Mouse (Mus musculus) heart, adult 9 months (tissue): ENCODE measurements around the gene Smagp.

ENCODE experiments used
- DNase-seq, 2 experiments: peaks; one replicate each; pipeline ENCODE4 v3.0.0; 2022; ENCODE audit warnings: low spot score in 2 of 2

Gene Smagp

DNA sequence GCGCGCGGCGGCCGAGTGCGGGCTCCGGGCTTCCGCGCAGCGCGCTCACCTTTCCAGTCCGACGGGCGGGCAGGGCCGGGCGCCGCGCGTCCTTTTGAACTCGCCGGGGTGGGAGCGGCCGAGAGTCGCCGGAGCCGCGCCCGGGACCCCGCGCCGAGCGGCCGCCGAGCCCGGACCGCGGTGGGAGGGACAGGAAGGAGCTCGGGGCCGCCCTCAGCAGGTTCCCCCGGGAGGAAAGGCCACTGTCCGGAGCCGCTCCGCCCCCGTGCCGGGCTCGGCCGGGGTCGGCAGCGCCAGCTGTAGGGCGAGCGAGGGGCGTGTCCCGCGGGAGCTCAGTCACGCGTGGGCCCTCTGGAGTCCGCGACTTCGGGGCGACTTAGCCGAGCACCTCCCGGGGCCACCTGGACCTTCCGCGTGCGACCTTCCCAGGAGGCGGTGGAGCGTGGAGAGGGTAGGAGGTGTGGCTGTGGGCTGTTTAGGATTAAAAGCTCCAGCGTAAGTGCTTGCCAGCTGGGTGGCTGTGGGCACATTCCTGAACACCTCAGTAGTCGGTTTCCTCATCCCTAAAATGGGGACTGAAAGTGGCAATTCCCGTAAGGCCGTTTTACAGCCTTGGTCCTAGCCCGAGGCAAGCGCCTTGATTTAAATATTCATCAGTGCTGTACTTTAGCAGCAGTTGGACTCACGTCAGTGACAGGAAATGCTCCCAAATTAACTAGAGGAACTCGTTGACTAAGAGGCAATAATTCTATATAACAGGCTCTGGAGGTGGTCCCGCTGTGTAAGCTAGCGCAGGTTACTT, at the start of gene Smagp:
TSS of gene Smagp (minus strand) at position 241 of the 802 bp plus-strand sequence.
- peak; percentile 62 to 73 for DNase-seq

DNA sequence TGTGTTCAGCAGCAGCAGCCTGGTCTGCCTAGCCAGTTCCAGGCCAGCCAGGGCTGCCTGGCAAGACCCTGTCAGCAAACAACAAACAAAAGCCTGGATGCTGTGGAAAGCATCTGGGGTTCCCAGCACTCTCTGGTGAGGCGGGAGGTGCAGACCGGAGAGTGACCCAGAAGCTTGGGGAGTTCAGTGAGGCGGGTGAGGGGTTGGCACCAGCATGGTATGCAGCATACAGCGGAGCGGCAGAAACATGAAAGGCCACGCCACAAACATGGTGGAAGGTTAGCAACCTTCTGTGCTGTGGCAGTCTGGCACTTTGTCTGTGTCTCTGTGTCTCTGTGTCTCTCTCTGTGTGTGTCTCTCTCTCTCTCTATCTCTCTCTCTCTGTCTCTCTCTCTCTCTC, 49.7 kb upstream of the Smagp start:
- DNase-seq, result no peak

DNA sequence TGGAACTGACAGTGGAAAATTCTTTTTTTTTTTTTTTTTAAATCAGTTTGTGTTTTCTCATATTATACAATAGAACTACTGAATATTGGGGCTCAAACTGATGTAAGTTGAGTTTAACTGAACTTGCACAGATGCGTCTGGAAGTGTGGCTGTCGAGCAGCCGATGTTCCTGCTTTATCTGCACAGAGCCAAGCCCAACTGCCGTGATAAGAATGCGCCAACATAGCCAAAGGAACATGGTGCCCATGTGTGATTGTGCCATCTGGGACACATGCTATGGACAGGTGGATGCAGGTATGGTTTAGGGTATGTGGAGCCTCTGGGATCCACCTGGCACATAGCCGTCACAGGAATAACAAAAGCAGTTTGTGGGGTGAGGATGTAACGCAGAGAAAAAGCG, 49.1 kb upstream of the Smagp start:
- DNase-seq, result no peak

DNA sequence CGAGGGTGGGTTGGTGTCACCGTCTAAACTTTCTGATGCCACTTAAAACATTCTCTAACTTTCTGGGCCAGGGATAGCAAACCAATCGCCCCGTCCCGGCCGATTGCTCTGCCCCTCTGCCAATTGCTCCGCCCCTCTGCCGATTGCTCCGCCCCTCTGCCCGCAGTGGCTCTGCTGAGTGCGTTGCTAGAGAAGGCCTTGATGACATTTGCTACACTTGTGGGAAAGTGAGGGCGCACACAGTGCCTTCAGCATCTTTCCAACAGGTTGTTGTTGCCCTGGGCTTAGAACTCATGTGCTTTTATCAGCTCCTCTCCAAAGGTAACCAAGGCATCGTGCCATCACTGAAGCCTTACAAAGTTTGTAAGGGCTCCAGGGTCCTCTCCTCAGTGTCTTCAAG, 48.5 kb upstream of the Smagp start:
- DNase-seq, result no peak

DNA sequence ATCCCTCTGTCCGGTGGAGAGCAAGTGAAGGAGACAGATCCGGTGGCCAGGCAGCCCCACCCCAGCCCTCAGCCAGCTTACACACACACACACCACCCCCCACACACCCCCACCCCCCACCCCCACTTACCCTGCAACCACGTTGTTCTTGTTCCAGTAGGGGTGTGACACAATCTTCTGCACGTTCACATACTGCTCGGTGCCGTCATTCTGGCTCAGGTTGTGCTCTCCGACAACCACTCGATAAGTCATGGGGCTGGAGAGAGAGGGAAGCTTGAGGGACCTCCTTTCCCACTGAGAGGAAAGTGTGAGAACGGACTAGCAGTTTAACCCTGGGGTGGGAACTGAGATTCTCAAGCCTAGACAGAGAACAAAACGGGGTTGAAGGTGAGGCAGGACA, 47.7 kb upstream of the Smagp start:
- no peak for DNase-seq

DNA sequence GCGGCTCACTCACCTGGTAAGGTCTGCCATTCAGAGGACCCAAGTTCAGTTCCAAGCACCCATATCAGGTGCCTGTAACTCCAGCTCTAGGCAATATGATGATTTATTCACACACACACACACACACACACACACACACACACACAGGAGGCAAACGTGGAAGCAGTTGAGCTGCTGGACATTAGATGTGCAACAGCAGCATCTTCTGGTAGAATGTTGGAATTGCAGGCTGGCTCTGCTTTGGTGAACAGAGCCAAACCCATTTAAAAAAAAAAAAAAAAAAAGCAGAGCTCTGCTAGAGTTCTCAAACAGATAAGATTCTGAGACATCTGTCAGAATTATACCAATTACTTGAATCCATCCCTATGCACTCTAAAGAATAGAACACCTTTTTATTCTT, 46.3 kb upstream of the Smagp start:
- peak; percentile 19 to 68 for DNase-seq

DNA sequence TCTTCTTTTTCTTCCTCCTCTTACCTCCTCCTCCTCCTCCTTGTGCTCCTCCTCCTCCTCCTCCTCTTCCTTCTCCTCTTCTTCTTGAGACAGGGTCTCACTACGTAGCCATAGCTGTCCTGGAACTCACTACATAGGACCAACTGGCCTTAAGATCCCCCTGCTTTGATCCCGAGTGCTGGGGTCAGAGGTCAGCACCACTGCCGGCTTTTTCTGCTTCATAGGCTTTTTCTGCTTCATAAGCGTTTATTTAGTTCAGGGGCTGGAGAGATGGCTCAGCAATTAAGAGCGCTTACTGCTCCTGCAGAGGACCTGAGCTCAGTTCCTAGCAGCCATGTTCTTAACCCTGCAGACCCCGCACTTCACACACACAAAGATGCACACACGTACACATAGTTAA, 45.0 kb upstream of the Smagp start:
- DNase-seq, result no peak

DNA sequence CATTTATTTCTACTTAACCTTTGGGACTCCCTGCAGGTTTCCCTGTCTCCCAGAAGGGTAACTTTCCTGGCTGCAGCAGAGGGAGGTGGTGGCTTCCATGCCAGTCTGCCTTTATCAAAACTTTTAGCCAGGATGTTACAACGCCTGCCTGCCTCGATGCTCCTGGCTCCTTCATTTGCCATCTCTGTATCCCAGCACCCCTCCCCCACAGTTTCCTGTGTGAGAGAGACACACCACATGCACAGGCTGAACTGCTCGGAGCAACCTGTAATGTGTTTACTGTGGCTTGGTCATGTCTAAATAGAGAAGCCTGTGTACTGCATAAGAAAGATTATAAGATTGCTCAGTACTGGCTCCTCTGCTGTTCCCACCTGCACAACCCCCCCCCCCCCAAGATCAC, 43.6 kb upstream of the Smagp start:
- DNase-seq, result no peak

DNA sequence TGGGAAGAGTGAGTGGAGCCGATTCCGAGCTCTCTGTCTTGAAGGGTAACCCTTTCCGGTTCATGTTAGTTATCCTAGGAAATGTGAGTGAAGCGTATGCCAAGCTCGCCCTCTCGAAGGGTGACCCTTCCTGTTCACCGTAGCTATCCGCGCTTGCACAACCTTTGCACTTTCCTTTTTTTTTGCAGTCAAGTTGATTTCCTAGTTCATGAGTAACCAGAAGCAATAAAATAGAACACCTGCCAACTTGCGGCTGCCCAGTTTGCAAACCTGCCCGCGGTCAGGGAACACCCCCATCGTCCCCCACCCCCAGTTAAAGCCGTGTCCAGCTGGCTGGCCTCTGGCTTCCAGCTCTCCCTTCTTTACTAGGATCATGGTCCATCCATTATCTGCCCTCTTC, 42.3 kb upstream of the Smagp start:
- DNase-seq, result no peak

DNA sequence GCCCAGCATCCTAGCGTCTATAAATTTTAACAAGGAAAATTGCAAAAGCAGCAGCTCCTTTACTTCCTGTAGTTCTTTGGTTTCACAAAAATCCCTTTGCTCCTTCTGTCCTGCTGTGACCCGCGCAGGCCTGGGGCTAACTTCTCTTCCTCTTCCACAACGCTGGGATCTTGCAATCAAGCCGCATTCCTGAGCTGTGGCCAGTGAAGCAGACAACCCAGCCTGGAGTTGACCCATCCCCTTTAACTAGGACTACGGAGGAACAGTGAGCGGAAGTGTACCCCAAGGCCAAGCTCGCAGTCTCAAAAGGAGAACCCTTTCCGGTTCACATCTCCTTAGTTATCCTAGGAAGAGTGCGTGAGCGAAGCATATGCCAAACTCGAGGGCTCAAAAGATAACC, 41.8 kb upstream of the Smagp start:
- DNase-seq, result no peak

DNA sequence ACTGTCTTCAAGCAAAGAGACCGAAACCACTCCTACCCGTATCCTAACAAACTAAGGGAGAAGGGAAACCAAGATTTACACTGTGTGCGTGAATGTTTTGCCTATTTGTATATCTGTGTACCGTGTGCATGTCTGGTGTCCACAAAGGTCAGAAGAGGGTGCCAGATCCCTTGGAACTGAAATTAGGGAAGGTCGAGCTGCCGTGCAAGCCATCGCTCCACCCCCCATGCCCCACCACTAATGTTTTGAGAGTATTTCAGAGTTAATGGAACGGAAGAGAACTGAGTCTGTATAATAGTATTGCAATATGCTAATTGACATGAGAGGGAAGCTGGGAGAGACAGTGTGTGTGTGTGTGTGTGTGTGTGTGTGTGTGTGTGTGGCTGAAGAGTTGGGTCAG, 40.9 kb upstream of the Smagp start:
- no peak for DNase-seq

DNA sequence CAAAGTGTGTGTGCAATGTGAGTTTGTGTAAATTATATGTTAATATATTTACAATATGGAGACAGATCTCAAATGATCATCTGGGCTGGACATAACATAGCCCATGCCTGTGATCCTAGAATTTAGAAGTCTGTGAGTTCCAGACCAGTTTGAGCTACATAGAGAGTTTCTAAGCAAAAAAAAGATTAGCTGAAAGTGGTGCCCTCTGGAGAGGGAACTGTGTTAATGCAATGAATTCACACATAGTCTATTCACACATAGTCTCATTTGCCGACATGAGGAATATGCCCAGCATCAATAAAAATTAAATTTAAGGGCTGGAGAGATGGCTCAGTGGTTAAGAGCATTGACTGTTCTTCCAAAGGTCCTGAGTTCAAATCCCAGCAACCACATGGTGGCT, 39.8 kb upstream of the Smagp start:
- DNase-seq, result no peak

DNA sequence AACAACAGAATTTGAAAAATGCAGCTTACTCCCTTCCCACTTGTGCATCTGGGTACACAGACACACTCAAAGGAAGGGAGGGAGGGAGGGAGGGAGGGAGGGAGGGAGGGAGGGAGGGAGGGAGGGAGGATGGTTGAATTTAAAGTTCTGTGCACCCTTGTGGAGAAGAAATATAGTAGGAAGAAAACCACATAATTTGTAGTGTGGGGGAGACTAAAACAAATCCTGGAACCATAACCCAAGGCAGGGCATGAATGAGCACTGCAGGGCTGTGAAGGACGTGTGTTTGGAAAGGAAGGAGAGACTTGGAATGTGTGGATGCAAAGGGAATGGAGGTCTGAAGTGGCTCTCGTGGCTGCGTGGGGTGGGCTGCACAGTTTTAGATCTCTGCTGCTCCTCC, 38.7 kb upstream of the Smagp start:
- DNase-seq, result no peak

DNA sequence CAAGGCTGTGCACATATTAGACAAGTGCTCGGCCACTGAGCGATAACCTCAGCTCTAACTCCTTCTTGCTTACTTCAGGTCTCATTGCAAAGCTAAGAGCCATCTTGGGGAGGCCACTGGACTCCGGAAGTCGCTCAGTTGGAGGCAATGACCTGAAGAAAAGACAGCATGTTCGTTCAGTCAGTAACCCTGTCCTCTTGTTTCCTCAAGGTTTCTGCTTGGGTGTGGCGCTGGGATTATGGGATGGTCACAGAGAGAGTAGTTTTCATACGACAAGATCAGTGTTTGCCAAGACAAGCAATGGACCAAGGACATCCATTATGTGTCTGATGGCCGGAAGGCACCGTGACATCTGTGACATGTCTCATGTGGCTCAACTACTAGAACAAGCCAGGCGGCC, 37.8 kb upstream of the Smagp start:
- no peak for DNase-seq

DNA sequence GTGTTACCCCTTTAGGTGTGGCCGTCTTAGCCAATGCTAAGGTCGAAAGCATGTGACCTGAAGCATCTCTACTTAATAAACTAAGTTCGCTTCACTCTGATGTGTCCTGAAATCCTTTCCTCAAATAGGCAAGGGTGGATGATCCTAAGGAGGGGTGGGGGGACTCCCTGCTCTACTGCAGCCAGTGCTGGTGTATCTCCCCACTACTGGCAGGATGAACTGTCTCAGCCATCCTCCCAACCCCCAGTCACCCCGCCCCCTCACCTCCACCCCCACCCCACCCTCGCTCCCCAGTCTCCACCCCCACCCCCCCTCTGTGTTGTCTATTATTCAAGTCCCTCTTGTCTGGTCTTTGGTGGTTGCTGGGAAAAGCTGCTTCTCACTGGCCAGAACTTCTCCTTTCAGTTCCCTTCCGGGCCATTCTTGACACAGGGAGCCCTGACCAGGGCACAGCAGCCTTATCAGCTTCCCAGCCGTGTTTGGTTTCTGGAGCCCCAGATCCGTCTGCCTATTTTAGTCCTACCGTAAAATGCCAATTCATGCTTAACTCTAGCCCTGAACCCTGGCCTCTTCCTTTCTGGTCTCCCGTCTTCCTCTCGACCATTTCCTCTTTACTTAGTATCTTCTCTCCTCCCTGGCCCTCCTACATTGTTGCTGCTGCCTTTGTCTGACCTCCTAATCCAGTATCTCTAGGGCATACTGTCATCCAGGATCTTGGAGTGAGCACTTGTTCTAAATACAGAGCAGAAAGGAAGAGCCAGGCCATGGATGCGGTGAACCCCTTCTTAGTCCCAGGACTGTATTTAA, 37.0 kb upstream of the Smagp start:
- DNase-seq, result peak; percentile 16 to 46

DNA sequence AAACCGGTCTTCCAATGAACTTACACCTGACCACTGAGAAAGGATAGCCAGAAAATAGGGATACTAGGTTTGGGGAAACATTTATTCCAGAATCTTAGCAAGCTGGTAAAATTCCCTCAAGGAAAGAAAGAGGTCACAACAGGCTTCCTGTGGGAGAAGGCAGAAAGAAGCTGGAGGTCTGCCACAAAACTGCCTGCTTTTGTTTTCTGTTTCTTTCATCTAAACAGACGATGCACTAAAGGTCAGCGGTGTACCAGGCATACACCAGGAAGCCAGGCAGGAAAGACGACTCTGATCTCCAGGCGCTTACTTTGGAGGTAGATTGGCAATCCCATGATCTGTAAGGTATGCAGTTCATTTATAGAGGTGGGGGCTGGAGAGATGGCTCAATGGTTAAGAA, 34.1 kb upstream of the Smagp start:
- DNase-seq, result no peak

DNA sequence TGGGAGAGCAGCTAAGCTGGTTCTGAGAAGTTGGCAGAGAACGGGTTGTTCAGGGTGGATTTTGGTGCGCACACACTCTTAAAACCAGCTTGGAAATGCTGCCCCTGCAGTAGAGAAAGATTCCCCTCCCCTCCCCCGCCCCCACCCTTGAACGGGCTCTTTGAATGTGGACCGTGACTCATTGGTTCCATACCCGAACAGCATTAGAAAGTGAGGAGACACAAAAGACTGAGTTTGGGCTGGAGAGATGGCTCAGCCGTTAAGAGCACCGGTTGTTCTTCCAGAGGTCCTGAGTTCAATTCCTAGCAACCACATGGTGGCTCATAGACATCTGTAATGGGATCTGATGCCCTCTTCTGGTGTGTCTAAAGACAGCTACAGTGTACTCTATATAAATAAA, 33.3 kb upstream of the Smagp start:
- no peak for DNase-seq

DNA sequence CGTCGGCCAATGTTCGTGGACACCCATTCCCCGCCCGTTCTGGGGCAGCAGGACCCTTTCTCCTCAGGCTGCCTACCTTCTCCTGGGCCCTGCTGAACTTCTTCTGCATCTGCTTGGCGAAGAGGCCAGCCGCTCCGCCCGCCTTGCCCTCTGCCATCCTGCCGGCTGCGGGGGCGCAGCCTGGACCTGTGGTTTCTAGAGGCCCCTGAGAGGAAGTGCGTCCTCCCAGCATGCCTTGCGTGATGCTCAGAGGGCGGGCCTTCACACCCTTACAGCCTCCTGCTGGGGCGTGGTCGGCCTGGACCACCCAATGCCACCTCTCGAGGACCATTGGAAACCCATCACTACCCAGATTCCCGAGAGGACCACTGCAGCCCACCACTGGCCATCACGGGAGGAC, 32.6 kb upstream of the Smagp start, which contains the start of gene Bin2:
TSS of gene Bin2 (minus strand) at position 217 of the 400 bp plus-strand sequence.
- peak; percentile 33 to 49 for DNase-seq

DNA sequence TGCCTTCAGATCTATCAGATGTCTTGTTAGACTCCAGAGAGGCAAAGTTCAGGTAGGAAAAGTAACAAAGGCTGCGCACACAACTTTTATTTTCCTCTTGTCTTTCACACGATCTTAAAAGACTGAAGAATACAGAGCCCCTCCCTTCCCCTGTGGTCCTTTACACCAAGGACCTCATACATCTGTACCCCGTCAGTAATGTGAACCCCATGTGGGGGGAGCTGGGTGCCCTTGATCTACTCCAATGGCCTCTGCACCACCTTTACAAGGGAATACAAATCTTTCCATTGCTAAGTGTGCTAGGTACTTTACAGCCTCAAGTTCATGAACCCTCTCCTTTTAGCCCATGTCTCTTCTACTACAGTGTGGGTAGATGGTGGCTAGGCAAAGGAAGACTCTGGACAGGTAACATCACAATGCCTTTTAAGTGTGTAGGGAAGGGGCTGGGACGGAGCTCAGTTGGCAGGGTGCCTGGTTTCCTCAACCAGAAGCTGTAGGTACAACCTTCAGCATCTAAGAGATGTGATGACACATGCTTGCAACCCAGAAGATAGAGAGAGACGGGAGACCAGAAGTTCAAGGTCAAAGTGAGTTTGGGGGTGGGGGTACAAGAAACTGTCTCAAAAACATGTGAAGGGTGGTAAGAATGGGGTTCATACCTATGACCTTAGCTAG, 31.3 kb upstream of the Smagp start:
- no peak for DNase-seq

DNA sequence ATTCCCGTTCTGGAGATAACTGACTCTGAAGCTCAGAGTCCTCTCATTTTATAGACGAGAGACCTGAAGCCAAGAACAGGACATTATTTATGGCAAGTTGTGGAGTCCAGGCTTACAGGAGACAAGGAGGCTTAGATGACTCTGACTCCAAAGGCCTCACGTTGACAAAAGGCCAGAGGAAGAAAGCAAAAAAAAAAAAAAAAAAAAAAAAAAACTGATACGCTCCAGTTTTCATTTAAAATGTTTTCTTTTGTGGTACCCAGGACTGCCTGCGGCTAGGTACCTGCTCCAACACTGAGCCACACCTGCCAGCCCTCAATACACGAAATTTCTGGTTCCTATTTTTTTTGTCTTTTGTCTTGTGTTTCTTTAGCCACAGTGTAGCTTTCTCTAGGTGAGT, 30.7 kb upstream of the Smagp start:
- no peak for DNase-seq

DNA sequence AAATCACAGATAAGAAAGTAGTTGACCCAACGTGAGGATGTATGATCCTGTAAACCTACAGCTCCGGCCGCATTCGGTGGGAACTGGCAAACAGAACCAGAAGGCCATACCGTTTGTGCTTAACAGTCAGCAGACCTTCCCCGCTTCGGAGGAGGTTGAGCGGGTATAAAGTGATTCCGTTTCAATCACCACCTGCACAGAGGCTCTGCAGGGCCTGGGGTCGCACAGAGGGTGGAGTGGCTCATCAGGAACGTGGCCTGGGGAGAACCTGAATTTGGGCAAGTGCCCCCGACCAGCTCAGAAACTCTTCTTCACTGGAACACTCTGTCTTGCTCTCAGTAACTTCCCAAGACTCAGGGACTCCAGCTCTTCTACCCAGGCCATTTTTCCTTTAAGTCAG, 30.1 kb upstream of the Smagp start:
- DNase-seq, result no peak

DNA sequence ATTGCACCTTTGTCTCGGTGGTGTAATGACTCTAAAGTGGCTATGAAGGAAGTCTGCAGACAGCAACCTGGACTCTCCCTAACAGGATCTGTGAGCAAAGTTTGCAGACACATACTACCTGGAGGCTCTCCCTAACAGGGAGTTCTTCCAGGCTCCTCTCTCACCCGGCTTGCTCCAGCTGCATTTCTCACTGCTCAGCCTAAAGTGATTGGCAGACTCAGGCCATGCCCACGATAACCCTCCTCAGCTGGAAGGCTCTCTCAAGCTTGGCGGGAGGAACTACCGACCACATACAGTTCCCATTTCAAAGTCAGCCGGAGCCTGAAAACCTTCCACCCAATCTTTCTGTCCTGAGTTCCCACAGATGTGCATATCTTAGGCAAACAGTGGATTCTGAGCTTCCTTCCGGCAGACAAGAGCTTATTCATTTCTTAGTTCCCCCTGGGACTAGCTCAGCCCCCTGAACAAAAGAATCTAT, 29.5 kb upstream of the Smagp start:
- no peak for DNase-seq
